Mouse (Mus musculus) ovary, postnatal 36 days (tissue): ENCODE results near the gene A630001G21Rik.
"Not testable (repeated sequence)": the region's sequence is repeated elsewhere in the genome, so short reads cannot be mapped to it uniquely, and the experiment has no call there.

ENCODE experiments used
- DNase-seq: peaks from one replicate; pipeline ENCODE4 v3.0.0; 2022; ENCODE audit warnings: low spot score, mixed read lengths

The A630001G21Rik gene

DNA sequence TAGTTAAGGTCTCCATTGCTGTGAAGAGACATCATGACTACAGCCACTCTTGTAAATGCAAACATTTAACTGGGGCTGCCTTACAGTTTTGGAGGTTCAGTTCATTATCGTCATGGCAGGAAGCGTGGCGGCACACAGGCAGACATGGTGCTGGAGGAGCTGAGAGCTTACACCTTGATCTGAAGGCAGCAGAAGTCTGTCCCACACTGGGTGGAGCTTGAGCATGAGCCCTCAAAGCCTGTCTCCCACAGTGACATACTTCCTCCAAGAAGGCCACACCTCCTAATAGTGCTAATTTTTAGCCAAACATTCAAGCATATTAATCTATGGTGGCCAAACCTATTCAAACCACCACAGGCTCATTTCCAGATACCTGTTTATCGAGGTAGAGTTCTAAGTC lies at the start of gene A630001G21Rik:
Gene A630001G21Rik (minus strand): TSS at position 208 of the 400 bp plus-strand sequence.
- DNase-seq, result no peak

DNA sequence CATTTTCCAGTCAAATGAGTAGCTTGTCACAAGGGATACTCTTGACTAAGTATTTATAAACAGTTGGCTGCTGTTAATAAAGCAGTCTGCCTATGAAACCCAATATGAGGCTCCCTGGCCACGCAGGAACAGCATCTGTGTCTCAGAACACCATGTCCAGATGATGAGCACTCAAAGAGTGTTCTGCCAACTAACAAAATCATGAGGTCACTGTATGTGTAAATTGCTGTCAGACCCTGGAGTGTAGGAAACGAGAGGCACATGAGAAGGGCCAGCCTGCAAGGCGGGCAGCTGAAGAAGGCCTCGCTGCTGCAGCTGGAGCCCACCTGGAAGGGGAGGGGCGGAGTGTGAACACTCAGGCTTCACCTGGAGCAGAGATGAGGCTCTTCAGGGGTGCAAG lies 48.7 kb upstream of the A630001G21Rik start:
- no peak for DNase-seq

DNA sequence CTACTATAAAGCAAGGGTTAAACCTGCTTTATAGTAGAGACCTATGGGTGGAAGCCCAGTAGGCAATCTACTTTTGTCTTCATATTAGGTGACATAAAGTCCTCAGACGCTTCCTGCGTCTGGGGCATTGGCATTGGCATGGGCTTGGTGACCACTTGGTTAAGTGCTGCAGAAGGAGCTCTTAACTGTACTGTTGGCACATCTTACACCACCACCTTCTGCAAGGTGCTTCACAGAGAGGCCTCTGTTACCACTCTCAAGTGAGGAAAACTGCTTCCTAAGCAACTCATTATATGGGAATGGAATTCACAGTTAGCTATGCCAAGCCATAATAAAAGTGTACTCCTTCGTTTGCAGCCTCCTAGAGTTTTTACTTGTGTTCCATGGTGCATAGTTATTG lies 46.5 kb upstream of the A630001G21Rik start:
- DNase-seq, result no peak

GRCm38 (mm10) chr1:85822239-85822638 lies 43.8 kb upstream of the A630001G21Rik start:
- no peak for DNase-seq

- DNase-seq, result no peak
Observed at GRCm38 (mm10) chr1:85819695-85820094, 41.3 kb upstream of the A630001G21Rik start.

GRCm38 (mm10) chr1:85818121-85818520 lies 39.7 kb upstream of the A630001G21Rik start:
- no peak for DNase-seq

- DNase-seq, result not testable (repeated sequence)
Observed at GRCm38 (mm10) chr1:85814213-85814612, 35.8 kb upstream of the A630001G21Rik start.

DNA sequence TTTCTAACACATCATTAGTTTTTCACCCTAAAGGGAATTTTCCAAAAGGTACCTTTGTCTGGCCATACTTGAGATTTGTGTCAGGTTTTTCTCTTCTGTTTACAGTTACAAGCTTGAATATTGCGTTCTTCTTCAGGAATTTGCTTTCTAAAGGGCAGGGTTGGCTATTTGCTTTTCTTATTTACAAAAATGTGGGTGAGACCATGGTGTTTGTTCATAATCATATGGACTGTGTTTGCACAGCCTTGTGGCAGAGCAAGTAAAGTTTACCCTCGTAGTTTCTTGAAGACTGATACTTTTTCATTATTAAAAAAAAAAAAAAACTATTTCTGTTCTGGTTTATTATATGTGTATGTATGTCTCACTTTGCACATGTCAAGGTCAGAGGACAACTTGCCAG lies 32.3 kb upstream of the A630001G21Rik start:
- no peak for DNase-seq

GRCm38 (mm10) chr1:85810343-85810742 lies 31.9 kb upstream of the A630001G21Rik start:
- no peak for DNase-seq

- DNase-seq, result no peak
Observed at GRCm38 (mm10) chr1:85809256-85809655, 30.8 kb upstream of the A630001G21Rik start.

DNA sequence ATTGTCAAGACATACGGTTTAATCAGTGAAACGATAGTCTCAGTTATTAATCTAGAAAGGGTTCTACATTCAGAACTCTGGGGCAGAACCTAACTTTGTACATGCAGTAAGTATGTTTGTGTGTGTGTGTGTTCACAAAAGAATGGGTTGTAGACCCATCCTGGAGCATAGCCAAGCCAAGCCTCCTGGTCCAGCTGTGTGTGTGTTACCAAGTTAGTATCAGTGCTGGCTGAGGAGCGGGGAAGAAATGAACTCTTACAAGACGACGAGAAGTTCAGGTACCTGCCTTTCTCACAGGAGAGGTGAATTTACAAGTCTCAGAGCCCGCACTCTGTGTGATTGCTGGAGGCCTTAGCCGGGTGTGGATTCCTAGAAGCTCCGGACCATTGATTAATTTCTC lies 26.1 kb upstream of the A630001G21Rik start:
- no peak for DNase-seq

- no peak for DNase-seq
Observed at GRCm38 (mm10) chr1:85802517-85802916, 24.1 kb upstream of the A630001G21Rik start.

DNA sequence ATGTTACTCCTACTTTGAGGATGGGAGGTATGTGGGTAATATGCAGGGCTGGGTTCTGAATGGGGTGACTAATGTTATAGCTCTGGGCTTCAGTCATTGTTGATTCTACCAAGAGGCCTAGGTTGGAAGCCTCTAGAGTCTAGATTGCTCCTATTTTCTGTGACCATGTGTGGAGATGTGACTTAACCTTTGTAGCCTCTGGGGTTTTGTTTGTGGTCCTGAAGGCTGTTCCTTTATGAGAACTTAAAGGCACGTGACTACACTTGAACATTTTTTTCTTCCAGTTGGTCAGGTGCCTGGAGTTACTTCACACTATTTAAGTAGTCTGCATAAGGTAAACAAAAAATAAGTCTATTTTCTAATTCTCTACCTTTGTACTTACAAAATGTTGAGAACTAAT lies 21.3 kb upstream of the A630001G21Rik start:
- no peak for DNase-seq

DNA sequence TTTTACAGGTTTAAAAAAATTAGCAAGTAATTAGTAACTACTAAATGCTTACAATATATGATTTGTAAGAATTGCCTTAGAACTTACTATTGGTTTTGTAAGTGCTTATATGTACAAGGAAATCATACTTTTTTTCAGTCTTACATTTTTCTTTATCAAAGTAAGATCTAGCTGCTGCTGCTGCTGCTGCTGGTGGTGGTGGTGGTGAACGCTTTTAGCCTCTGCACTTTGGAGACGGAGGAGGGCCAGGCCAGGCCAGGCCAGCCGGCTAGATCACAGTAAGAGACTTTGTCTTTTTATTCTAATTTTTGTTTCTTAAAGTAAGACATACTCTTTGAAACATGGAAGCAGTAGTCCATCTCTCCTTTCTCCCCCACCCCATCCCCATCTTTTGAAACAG lies 16.8 kb upstream of the A630001G21Rik start:
- DNase-seq, result no peak

GRCm38 (mm10) chr1:85794106-85794771 lies 15.8 kb upstream of the A630001G21Rik start:
- DNase-seq, result peak; percentile 34

GRCm38 (mm10) chr1:85793208-85794105 lies 15.0 kb upstream of the A630001G21Rik start, which contains the start of gene Cab39:
TSS of gene Cab39 (plus strand) at chr1:85793441.
- DNase-seq, result peak; percentile 89

DNA sequence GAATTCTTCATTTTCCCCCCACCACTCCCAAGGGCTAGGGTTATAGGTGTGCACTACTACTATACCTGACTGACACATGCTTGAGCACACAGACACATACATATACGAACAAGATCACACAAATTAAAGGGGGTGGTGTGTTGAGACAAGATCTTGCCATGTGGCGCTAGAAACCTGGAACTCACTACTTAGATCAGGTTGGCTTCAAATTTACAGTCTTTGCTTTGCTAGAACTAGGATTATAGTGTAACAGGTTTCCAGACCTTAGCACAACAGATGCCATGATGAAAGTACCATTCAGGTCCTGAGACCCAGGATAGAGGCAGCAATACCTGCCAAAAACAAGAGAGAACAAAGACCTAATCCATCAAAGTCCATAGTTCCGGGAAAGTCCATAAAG lies 13.0 kb upstream of the A630001G21Rik start:
- no peak for DNase-seq

DNA sequence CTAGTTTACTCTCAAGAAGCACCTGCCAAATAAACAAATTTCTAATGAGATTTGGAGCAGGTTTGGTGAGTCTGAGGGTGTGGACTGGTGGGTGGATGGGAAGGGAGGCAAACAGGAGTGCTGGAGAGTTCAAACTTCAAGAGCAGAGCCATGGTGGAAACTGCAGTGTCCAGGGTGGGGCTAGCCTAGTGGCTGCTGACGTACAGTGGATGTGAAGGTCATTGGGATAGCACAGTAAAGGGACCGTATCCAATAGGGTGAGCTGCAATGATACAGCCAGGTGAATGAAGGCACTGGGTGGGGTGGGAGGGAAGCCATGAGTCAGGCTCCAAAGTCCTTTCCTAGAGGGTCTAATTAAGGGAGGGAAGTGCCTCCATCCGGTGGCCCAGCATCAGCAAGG lies 12.1 kb upstream of the A630001G21Rik start:
- no peak for DNase-seq

- no peak for DNase-seq
Observed at GRCm38 (mm10) chr1:85779428-85780180, 1.2 kb upstream of the A630001G21Rik start.

DNA sequence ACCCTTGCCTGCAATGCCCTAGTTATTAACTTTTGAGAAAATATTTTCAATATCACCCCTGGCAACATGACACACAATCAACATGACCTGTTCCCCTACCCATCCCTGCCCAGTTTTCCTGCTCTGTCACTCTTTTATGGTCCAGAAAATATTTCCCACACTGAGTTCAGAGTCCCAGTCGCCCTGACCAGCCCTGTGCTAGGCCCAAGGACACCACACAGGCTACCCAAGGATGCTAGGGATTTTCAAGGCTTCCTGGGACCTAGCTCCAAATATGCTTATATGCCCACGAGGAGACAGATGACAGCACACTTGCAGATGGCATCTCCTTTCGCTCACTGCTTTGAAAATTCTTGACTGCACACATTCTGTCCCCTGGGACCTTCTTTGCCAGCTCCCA lies 569 bp upstream of the A630001G21Rik start:
- no peak for DNase-seq

- no peak for DNase-seq
Observed at GRCm38 (mm10) chr1:85776154-85776553, 2.3 kb downstream of the A630001G21Rik start.

DNA sequence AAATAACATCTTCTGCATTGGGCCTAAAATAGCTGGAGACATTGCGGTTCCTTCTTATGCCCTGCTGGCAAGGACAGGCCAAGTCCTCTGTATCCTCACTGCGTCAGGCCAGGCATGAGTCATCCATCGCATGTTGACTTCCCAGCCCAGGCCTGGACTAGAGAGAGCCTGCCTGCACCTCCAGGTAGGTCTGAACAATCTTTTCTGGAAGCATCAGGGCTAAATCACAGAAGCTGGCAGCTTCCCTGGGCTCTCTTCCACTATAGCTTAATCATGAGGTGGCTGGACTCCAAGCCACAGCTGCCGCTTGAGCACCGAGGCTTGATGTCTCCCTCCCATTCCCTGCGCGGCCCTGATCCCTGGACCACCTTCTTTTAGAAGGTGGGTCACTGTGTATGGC lies 3.3 kb downstream of the A630001G21Rik start:
- DNase-seq, result no peak
